Mouse (Mus musculus) megakaryocyte, adult 5-6 weeks (primary cell): ENCODE measurements around the gene Shisa8. TPM values are rescaled to one million over a fixed set of nuclear protein-coding genes. Genes with fewer than 3 reads are reported as not detected.
"Not testable (repeated sequence)": the region's sequence is repeated elsewhere in the genome, so short reads cannot be mapped to it uniquely, and the experiment has no call there.

Source experiments
- ATAC-seq: 2 replicates; pipeline ENCODE4 v1.8.0; 2016; ENCODE audit warnings: mild to moderate bottlenecking, inconsistent platforms; ENCODE audit not compliant: poor library complexity, severe bottlenecking
- total RNA-seq, 2 experiments: library from RNA; stranded (forward) in 1 of 2; stranded (reverse) in 1 of 2; fragments of 153-499, 151-499 nt in 1 of 2; fragments of 221-1000, 200-1000 nt in 1 of 2; gene quantifications; 2 replicates each; pipeline versions ENCODE4 v1.2.3 to v1.2.4; 2015 to 2017

The Shisa8 gene
- total RNA-seq (2015) (0.14 TPM in 1 of 2 replicates, not detected in the other), total RNA-seq (2017) (not detected in 2 replicates)

DNA sequence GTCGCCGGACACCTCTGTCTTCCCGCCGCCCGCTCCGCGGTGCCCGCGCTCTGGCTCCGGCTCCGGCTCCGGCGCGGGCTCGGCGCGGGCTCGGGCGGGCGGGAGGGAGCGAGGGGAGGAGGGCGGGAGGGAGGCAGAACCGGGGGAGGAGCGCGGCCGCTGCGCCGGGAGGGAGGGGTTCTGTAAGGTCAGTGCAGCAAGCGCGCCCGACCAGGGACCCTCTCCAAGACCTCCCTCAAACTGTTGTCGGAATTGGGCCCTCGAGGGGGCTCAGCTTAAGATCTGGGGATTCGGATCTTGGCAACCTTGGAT, at the start of gene Shisa8:
TSS of gene Shisa8 (minus strand) at position 64 of the 312 bp plus-strand sequence.
- ATAC-seq = no peak

DNA sequence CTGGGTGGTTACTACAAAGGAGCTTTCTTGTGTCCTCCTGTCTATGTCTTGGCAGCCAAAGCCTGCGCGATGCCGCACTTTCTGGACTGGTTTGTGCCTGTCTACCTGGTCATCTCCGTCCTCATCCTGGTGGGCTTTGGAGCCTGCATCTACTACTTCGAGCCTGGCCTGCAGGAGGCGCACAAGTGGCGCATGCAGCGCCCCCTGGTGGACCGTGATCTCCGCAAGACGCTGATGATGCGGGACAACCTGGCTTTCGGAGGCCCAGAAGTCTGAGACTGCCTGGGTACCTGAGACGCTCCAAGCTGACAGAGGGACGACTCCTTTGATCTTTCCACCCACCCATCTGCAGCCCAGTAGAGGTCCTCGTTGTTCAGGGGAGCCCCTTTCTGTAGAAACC, 46.9 kb upstream of the Shisa8 start:
- peak; percentile 78 for ATAC-seq

DNA sequence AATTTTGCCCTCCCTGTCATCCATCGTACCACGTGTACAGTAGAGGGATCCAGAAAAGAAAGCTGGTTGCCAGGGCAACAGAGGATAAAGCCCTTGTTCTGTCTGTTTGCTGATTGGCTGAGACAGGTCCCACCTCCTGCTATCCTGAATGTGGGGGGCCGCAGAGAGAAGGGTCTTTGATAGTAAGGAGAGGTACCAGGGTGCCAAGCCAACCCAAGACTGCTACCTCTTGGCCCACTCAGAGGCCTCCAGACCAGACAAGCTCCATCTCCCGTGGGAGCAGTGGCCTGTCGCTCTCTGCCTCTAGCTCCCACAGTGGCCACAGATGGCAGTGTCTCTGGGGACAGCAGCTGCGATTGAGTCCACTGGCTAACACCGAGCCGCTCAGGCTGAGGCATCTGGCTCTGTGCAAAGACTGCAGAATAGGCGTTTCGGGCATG, 43.3 kb upstream of the Shisa8 start:
- ATAC-seq = no peak

DNA sequence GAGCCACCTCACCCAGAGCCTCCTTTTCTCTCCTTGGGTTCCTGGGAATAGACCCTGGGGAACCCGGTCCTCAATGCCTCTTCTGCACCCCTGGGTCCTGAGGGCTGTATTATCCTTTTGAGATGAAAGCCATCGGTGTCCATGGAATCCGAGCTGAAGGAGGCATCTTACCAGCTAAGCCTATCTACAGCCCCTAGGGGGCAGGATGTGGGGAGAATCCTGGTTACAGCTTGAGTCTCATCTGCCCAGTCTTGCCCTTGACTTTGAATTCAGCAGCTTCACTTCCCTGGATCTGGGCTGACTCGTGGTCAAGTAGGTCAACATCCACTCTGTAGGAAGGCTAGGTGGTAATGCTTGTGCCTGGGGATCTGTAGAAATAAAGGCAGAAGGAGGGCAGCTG, 42.6 kb upstream of the Shisa8 start:
- ATAC-seq = no peak

DNA sequence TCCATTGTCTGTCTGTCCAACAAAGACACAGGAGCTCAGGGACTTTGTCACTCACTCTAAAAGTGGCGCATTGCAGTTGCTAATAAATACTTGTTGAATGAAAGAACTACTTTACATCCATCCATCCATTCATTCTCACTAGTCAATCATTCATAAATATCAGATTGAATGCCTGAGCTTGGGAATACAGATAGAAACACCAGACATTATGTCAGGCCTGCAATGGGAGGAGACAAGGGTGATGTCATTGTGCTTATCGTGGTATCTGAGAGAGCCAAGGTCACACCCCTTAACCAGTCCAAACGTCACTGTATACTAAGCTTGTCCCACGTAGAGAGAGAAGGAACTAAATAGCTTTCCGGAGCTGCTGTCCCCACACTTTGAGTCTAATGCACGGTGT, 39.5 kb upstream of the Shisa8 start, which contains the start of gene 1500009C09Rik:
TSS of gene 1500009C09Rik (plus strand) at position 301 of the 400 bp plus-strand sequence.
- no peak for ATAC-seq

DNA sequence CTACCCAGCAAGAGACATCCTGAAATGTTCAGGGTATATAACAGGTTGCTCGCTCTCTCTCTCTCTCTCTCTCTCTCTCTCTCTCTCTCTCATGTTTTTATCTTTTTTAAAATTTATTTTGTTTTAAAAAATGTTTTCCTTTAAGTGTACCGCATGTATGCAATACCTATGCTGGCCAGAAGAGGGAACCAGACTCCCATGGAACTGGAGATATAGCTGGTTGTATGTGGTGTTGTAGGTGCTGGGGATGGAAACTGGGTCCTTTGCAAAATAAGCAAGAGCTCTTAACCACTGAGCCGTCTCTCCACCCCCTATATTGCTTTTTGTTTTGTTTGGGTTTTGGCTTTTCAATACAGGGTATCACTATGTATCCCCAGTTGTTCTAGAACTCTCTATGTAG, 39.0 kb upstream of the Shisa8 start:
- no peak for ATAC-seq

DNA sequence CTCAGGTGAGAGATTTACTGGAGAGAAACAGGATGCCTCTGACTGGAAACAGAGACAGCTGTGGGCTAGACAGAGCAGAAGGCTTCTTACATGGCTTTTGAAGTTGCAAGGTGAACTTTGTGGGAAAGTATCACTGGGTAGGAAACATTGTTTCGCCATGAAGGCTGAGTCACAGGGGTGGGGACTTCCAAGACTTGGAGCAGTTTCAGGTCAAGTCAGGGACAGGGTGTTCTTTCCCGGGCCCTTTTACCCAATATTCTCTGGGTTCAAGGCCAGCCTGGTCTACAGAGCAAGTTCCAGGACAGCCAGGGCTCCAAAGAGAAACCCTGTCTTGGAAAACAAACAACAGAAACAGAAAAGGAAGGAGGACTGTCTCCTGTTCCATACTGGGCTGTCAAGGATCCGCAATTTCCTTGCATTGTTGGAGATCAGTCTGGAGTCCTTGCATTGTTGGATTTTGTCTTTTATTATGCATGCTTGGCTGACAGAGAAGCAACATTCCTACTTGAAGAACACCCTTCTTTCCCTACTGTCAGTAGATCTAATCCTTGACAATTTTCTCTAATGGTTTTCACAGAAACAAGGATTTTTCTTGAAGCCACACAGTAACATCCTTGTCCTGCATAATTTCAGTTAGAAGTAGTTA, 34.6 kb upstream of the Shisa8 start:
- ATAC-seq = no peak

DNA sequence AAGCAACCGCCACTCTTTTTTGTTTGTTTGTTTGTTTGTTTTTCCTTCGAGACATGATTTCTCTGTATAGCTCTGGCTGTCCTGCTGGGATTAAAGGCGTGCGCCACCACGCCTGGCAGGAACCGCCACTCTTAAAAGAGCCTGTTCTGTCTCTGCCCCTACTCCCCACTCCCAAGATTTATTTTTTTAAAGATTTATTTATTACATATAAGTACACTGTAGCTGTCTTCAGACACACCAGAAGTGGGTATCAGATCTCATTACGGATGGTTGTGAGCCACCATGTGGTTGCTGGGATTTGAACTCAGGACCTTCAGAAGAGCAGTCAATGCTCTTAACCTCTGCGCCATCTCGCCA, 32.2 kb upstream of the Shisa8 start:
- ATAC-seq = not testable (repeated sequence)

DNA sequence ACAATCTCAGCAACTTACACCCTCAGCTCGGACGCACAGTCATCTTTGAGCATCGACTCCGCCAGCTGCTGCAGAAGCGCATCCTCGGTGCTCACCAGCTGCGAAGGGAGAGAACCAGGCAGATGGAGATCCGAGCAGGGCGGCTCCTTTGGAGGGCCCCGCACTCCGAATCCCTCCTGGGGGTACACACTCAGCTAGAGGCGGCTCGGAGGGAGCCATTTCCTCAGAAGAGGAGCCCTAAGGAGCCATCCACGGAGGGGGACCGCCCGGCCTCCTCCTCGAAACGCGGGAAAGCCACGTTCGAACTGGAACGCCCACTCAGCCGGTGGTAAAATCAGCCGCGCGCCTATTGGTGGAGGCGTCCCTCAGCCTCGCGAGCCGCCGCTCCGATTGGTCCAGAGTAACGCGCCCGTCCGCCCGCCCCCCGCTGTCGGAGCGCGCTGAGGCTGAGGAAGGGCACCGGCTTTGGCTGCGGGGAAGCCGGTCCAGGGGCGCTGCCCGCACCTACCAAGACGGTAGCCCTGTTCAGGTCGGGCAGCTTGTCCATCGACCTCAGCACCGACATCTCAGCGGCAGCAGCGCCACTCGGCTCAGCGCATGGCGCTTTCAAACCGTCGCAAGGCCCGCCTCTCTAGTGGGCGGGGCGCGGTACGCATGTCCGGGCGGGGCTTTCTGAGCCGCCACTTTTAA, 31.6 kb upstream of the Shisa8 start, which contains the start of gene Cenpm:
TSS of gene Cenpm (minus strand) at position 634 of the 690 bp plus-strand sequence.
- peak; percentile 99 for ATAC-seq

DNA sequence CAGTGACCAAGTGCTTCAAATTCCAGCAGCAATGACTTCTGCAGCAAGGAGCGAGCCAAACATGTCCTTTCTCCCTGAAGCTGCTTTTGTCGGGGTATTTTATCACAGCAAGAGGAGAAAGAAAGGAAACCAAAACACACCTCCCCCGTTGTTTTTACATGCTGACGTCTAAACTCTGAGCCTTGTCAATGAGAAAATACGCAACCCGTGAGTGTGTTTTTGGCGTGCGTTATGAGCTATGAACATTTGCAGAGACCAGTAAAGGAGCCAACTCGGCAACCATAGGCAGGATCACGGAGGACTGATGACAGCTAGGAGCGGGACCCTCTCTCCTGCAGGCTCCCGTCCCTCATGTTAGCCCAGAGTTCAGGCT, 31.1 kb upstream of the Shisa8 start:
- no peak for ATAC-seq

DNA sequence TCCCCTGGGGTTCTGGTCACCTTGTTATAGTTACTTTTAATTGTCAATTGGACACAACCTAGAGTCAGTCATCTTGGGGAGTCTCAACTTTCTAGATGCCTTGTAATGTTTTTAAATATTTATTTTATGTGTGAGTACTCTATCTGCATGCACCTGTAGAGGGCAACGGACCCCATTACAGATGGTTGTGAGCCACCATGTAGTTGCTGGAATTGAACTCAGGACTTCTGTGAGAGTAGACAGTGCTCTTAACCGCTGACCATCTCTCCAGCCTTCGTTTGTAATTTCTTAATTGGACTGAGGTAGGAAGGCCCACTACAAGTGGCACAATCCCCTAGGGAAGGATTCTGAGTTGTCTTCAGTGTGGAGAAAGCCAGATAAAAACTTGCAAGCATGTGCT, 30.7 kb upstream of the Shisa8 start:
- ATAC-seq = no peak

DNA sequence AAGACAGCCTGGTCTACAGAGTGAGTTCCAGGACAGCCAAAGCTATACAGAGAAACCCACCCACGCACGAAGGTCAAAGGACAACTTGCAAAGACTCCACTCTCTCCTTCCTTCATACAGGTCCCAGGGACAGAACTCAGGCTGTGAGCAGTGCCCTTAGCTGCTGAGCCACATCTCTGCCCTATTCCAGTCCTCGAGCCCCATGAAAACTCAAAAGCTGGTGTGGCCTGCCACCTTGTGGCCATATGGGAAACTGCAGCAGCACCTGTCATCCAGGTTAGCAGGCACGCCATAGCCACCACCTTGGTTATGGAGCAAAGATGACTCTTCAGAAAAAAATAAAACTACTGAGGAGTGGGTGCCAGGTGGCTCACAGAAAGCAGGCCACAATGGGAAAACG, 23.9 kb upstream of the Shisa8 start:
- ATAC-seq = peak; percentile 97

DNA sequence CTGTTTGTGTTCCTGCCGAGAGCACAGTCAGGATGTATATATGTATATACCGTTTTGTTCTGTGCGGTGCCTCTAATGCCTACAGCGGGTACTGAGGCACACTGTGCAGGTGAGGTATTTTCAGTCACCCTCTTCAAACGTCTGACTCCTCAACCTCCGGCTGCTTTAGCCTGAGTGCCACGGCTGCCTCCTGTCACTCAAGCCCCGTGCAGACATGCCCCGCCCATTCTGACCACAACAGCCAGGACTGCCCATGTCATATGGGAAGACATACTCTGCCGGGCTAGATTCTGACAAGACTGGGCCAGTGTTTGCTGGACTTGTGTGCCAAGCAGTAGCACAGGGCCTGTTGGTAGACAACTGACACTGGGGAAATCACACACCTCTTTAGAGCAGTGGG, 23.0 kb upstream of the Shisa8 start:
- ATAC-seq = no peak

DNA sequence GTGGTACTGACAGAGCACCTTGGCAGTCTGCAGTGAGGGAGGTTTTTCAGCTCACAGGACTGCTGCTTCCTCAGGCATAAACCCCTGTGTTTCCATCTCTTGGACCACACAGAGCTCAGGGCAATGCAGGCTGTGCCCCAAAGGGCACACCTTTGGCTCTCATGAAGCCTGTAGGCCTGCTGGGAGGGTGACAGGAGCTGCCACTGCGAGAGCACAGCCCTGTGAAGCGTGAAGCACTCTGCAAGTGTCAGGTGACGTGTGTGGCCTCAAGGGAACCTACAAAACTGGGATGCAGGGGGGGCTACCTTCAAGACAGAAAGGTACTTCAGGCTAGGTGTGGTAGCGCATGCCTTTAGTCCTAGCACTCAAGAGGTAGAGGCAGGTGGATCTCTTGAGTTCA, 20.0 kb upstream of the Shisa8 start:
- no peak for ATAC-seq

DNA sequence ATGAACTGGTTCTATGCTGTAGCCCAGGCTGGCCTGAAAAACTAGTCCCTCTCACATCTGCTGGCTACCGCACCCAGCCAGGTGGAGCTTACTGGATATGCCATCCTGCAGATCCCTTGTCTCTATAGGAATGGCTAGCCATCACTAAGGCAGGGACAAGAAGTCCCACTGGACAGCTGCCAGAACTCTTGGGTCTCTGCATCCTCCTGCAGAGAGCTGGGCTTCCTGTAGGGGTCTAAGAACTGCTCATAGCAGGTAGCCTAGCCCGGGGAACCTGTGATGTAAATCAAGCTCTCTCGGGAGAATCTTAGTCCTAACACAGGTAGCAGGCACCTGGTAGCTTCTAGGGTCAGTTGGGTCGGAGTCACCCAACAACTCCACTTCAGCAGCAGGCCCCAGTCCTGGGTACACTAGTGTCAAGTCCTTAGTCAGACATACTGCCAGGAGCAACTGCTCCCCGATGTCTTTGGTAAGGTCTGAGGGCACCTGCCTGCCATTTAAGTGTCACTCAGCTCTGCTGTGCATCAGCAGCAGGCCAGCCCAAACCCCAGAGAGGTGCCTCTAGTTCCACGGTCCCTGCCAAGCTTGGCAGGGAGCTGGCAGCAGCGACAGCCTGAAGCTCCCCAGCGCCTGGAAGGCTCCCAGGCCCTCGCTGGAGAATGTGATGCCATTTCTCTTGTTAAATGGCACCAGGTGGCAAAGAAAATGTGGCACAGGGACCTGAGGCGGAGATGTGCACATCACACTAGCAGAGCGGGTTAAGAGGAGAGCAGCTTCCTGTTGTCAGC, 19.2 kb upstream of the Shisa8 start:
- ATAC-seq = no peak

DNA sequence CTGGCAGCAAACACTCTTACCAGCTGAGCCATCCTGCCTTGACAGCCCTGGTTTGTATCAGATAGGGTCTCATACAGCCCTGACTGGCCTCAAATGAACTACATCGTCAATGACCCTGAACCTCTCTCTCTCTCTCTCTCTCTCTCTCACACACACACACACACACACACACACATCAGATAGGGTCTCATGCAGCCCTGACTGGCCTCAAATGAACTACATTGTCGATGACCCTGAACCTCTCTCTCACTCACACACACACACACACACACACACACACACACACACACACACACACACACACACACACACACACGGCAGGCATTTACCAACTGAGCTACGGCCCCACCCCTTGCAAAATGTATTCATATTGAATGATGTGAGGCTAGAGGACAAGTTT, 18.5 kb upstream of the Shisa8 start:
- ATAC-seq = no peak

DNA sequence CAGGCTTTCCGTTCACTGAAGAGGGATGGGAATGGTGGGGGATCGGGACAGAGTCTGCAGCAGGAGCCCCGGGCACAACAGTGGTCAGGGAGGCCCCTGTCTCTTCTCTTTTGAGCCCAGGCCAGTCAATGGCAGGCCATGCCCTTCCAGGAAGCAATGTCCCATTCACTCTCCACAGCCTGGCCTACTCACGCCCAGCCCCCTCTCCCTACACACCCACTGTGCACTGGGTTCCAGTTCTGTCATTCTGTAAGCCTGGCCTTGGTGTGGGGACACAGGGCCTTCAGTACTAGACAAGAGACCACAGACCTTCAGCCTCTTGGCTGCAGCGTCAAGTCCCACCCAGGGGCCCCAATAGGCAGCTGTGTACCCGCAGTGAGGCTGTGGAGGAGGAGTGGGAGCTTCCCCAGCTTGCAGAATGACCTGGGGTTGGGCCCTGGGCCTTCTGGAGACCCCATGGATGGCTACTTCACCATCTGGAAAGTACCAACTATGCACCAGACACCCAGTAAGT, 17.5 kb upstream of the Shisa8 start:
- ATAC-seq = no peak

DNA sequence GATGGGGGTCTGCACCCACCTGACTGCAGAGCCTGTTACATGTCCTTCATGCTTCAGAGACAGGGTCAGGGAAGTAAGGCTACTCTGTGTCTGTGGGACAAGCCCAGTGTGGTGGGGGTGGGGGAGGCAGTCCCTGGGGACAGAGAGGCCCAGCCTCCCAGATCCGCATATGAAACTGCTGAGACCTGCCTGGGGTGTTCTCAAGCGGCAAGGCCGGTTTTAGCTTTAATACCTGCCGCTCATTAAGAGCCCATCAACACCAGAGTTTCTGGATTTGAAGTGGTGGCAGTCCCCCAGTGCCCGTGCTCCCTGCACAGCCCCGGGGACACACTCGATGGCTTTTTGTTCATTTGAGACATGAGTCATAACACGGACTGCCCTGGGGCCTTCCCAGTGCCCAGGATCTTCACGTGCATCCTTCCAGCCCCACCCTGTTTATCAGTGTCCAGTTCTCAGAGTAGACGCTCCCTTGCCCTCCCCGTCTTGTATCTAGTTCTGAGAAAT, 17.0 kb upstream of the Shisa8 start:
- ATAC-seq = no peak

DNA sequence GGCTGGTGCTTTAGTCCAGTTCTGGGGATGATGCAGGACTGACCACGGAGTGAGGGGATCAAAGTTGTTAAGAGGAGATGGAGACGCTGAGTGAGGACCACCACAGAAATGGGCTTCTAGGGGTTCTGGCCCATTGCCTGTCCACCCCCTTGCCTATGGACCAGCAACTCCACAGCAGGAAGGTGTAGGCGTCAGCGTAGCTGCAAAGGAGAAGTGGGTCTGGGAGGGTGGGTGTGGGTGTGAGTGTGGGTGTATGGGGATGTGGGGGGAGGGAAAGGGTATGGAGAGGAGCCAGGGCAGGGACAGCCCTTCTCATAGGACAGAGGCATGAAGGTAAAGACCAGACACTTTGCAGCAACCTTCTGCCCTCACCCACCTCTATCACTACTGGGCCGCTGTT, 13.2 kb upstream of the Shisa8 start:
- no peak for ATAC-seq

DNA sequence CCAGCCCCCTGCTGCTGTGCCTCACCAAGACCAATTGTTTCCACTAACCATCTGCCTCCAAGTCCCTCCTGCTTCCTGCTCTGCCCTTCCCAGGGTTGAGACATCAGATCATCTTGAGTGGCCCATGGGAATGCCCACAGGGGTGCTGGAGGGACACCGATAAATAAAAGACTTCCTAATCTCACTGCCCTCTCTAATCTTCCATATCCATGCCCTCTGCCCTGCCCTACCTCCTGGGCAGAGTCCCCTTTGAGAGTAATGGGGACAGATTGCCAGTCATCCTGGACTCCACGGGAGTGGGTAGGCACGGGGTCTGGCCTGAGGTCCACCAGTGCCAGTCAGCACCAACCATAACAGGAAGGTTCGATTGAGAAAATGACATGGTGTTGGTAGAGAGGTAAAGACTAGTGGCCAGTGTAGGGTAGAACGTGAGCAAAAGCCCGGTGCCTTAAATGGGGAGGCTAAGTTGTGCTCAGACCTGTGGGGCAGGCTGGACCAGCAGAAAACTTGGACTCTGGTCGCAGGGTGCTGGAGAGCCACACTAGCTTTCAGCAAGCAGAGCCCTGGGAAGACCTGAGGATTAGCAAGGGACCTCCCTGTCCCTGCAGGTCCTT, 12.1 kb upstream of the Shisa8 start:
- peak; percentile 25; the same call in 1 of the 2 replicates for ATAC-seq
